Mouse (Mus musculus) midbrain, embryonic 13.5 days (tissue): ENCODE results near the gene Timm50. TPM values are rescaled to one million over a fixed set of nuclear protein-coding genes. Genes with fewer than 3 reads are reported as not detected.

ENCODE experiments used
- ATAC-seq: fragments of 200-750 bp; cut with Nextera tagmentation; 2 replicates; pipeline ENCODE4 v1.8.0; 2017; ENCODE audit warnings: mild to moderate bottlenecking, moderate TSS enrichment, moderate library complexity
- H3K27ac ChIP-seq: fragments of 300-500 bp; sonication (generic); 2 replicates; pipeline ENCODE4 v1.5.1; 2015; ENCODE audit warnings: inconsistent platforms, mild to moderate bottlenecking, moderate library complexity
- H3K27me3 ChIP-seq: fragments of 300-500 bp; sonication (generic); 2 replicates; pipeline ENCODE4 v1.6.1; 2015; ENCODE audit warnings: mild to moderate bottlenecking, inconsistent platforms
- H3K36me3 ChIP-seq: fragments of 300-500 bp; sonication (generic); 2 replicates; pipeline ENCODE4 v1.6.1; 2015; ENCODE audit warnings: mild to moderate bottlenecking, inconsistent platforms
- H3K4me1 ChIP-seq: fragments of 300-500 bp; sonication (generic); replicated peaks from 2 replicates; pipeline ENCODE4 v1.6.1; 2015; ENCODE audit warnings: inconsistent platforms
- H3K4me2 ChIP-seq: fragments of 300-500 bp; sonication (generic); replicated peaks from 2 replicates; pipeline ENCODE4 v1.6.1; 2015; ENCODE audit warnings: moderate library complexity, mild to moderate bottlenecking, inconsistent platforms
- H3K4me3 ChIP-seq: fragments of 300-500 bp; sonication (generic); replicated peaks from 2 replicates; pipeline ENCODE4 v1.5.1; 2015; ENCODE audit warnings: mild to moderate bottlenecking, inconsistent platforms
- H3K9ac ChIP-seq: fragments of 300-500 bp; sonication (generic); replicated peaks from 2 replicates; pipeline ENCODE4 v1.6.1; 2015; ENCODE audit warnings: mild to moderate bottlenecking, inconsistent platforms
- H3K9me3 ChIP-seq: fragments of 300-500 bp; sonication (generic); 2 replicates; pipeline ENCODE4 v1.6.1; 2016; ENCODE audit warnings: mild to moderate bottlenecking, inconsistent platforms
- WGBS: fragments of 180-500 bp; shearing (Covaris S2); methylation state at CpG from one replicate; pipeline ENCODE4 v1.1.7; 2015; 5-methylcytosine and 5-hydroxymethylcytosine counted together
- polyA plus RNA-seq: library from polyadenylated mRNA; unstranded; fragments of >200 nt; fragmentation: Nextera tagmentation; extraction: Ambion mirVana; gene quantifications from 2 replicates; pipeline ENCODE4 v1.2.1, GENCODE M21; 2015

Gene Timm50
- 153 TPM in 2 replicates for polyA plus RNA-seq

- H3K9ac ChIP-seq, result peak within 1 kb of the TSS; percentile 87
- peak within 1 kb of the TSS; percentile 92 for H3K4me2 ChIP-seq
- WGBS, result 1% methylated on average over 44 of the region's 45 CpGs
- H3K4me1 ChIP-seq, result peaks cover 32% of the 10 kb centered on the region
- H3K4me3 ChIP-seq, result peak within 1 kb of the TSS; percentile 85
- H3K27me3 ChIP-seq, result no peaks in the 10 kb centered on the region
- no peaks in the 10 kb centered on the region for H3K9me3 ChIP-seq
- peak within 1 kb of the TSS; percentile 81 for H3K27ac ChIP-seq
- peak; percentile 98 for ATAC-seq
- peaks cover 63% of the 10 kb centered on the region for H3K36me3 ChIP-seq
Measured at GRCm38 (mm10) chr7:28311926-28312543, at the start of gene Timm50. Timm50 (minus strand) TSS chr7:28312072.

GRCm38 (mm10) chr7:28360291-28360690 lies 48.4 kb upstream of the Timm50 start:
- H3K27me3 ChIP-seq, result no peaks in the 10 kb centered on the region
- H3K36me3 ChIP-seq, result peaks cover 63% of the 10 kb centered on the region
- H3K9ac ChIP-seq, result no peak overlapping the region
- no peak overlapping the region for H3K27ac ChIP-seq
- peaks cover 28% of the 10 kb centered on the region for H3K4me1 ChIP-seq
- 98% methylated on average over 6 of the region's 6 CpGs for WGBS
- H3K9me3 ChIP-seq, result no peaks in the 10 kb centered on the region
- H3K4me2 ChIP-seq, result no peak overlapping the region
- H3K4me3 ChIP-seq, result no peak overlapping the region
- no peak for ATAC-seq

GRCm38 (mm10) chr7:28359854-28360253 lies 48.0 kb upstream of the Timm50 start:
- 94% methylated on average over 10 of the region's 10 CpGs for WGBS
- peaks cover 28% of the 10 kb centered on the region for H3K4me1 ChIP-seq

GRCm38 (mm10) chr7:28358431-28358830 lies 46.6 kb upstream of the Timm50 start:
- Histone ChIP-seq H3K27ac (peak overlapping the region; percentile 59), H3K36me3 (peaks cover 64% of the 10 kb centered on the region), H3K4me3 (no peak overlapping the region), H3K4me2 (no peak overlapping the region), H3K9ac (peak overlapping the region; percentile 28; the same call in 1 of the 2 replicates), H3K4me1 (peaks cover 28% of the 10 kb centered on the region), H3K9me3 (no peaks in the 10 kb centered on the region), H3K27me3 (no peaks in the 10 kb centered on the region)
- ATAC-seq, result no peak; the same call in 1 of the 2 replicates
- 44% methylated on average over 7 of the region's 7 CpGs for WGBS

More at GRCm38 (mm10) chr7:28359854-28360253, 48.0 kb upstream of the Timm50 start:
- no peak overlapping the region for H3K4me2 ChIP-seq
- H3K36me3 ChIP-seq, result peaks cover 63% of the 10 kb centered on the region
- no peaks in the 10 kb centered on the region for H3K27me3 ChIP-seq
- H3K4me3 ChIP-seq, result no peak overlapping the region
- ATAC-seq, result no peak
- no peak overlapping the region; the same call in 1 of the 2 replicates for H3K27ac ChIP-seq
- no peaks in the 10 kb centered on the region for H3K9me3 ChIP-seq
- H3K9ac ChIP-seq, result no peak overlapping the region

- no peaks in the 10 kb centered on the region for H3K9me3 ChIP-seq
- WGBS, result 3% methylated on average over 5 of the region's 5 CpGs
- peak overlapping the region; percentile 28; the same call in 1 of the 2 replicates for H3K9ac ChIP-seq
- peak overlapping the region; percentile 7; the same call in 1 of the 2 replicates for H3K4me2 ChIP-seq
- peaks cover 66% of the 10 kb centered on the region for H3K36me3 ChIP-seq
- H3K4me1 ChIP-seq, result peaks cover 28% of the 10 kb centered on the region
- no peaks in the 10 kb centered on the region for H3K27me3 ChIP-seq
- no peak overlapping the region for H3K4me3 ChIP-seq
- H3K27ac ChIP-seq, result peak overlapping the region; percentile 59
- ATAC-seq, result peak; percentile 62
Measured at GRCm38 (mm10) chr7:28357984-28358383, 46.1 kb upstream of the Timm50 start.

GRCm38 (mm10) chr7:28356981-28357380 lies 45.1 kb upstream of the Timm50 start:
- H3K4me3 ChIP-seq, result no peak overlapping the region
- peak overlapping the region; percentile 59 for H3K27ac ChIP-seq
- H3K4me1 ChIP-seq, result peaks cover 31% of the 10 kb centered on the region
- ATAC-seq, result no peak
- 3% methylated on average over 5 of the region's 5 CpGs for WGBS
- no peak overlapping the region for H3K4me2 ChIP-seq
- no peaks in the 10 kb centered on the region for H3K9me3 ChIP-seq
- peak overlapping the region; percentile 40; the same call in 1 of the 2 replicates for H3K9ac ChIP-seq
- H3K36me3 ChIP-seq, result peaks cover 61% of the 10 kb centered on the region
- H3K27me3 ChIP-seq, result no peaks in the 10 kb centered on the region

GRCm38 (mm10) chr7:28355221-28355620 lies 43.3 kb upstream of the Timm50 start:
- Histone ChIP-seq H3K36me3 (peaks cover 44% of the 10 kb centered on the region), H3K4me2 (no peak overlapping the region), H3K4me1 (peaks cover 40% of the 10 kb centered on the region), H3K27me3 (no peaks in the 10 kb centered on the region), H3K27ac (no peak overlapping the region), H3K9ac (no peak overlapping the region), H3K9me3 (no peaks in the 10 kb centered on the region), H3K4me3 (no peak overlapping the region)
- WGBS, result 87% methylated on average over 3 of the region's 3 CpGs
- ATAC-seq, result no peak

GRCm38 (mm10) chr7:28354596-28354995 lies 42.7 kb upstream of the Timm50 start:
- ATAC-seq, result no peak
- no peaks in the 10 kb centered on the region for H3K27me3 ChIP-seq
- peaks cover 46% of the 10 kb centered on the region for H3K4me1 ChIP-seq
- H3K27ac ChIP-seq, result no peak overlapping the region
- H3K36me3 ChIP-seq, result peaks cover 37% of the 10 kb centered on the region
- no peaks in the 10 kb centered on the region for H3K9me3 ChIP-seq
- no peak overlapping the region for H3K4me3 ChIP-seq
- no peak overlapping the region for H3K4me2 ChIP-seq
- WGBS, result 88% methylated on average over 3 of the region's 3 CpGs
- H3K9ac ChIP-seq, result no peak overlapping the region

- Histone ChIP-seq H3K4me2 (no peak overlapping the region), H3K9ac (no peak overlapping the region), H3K4me1 (peaks cover 47% of the 10 kb centered on the region), H3K9me3 (no peaks in the 10 kb centered on the region), H3K36me3 (peaks cover 33% of the 10 kb centered on the region), H3K27me3 (no peaks in the 10 kb centered on the region), H3K27ac (no peak overlapping the region), H3K4me3 (no peak overlapping the region)
- 90% methylated on average over 3 of the region's 3 CpGs for WGBS
- no peak for ATAC-seq
Measured at GRCm38 (mm10) chr7:28354113-28354581, 42.3 kb upstream of the Timm50 start.

GRCm38 (mm10) chr7:28353267-28353666 lies 41.4 kb upstream of the Timm50 start:
- ATAC-seq, result no peak
- no peak overlapping the region for H3K4me3 ChIP-seq
- H3K27me3 ChIP-seq, result no peaks in the 10 kb centered on the region
- H3K36me3 ChIP-seq, result peaks cover 30% of the 10 kb centered on the region
- no peaks in the 10 kb centered on the region for H3K9me3 ChIP-seq
- no peak overlapping the region for H3K9ac ChIP-seq
- WGBS, result 94% methylated on average over 2 of the region's 2 CpGs
- no peak overlapping the region for H3K4me2 ChIP-seq
- peaks cover 39% of the 10 kb centered on the region for H3K4me1 ChIP-seq
- H3K27ac ChIP-seq, result no peak overlapping the region

GRCm38 (mm10) chr7:28351676-28352191 lies 39.9 kb upstream of the Timm50 start:
- Histone ChIP-seq H3K36me3 (peaks cover 30% of the 10 kb centered on the region), H3K9me3 (no peaks in the 10 kb centered on the region), H3K9ac (peak overlapping the region; percentile 96), H3K4me2 (peak overlapping the region; percentile 98), H3K4me3 (peak overlapping the region; percentile 91), H3K27ac (no peak overlapping the region), H3K4me1 (peaks cover 23% of the 10 kb centered on the region), H3K27me3 (no peaks in the 10 kb centered on the region)
- ATAC-seq, result no peak
- WGBS, result 49% methylated on average over 4 of the region's 4 CpGs

GRCm38 (mm10) chr7:28350155-28350883 lies 38.4 kb upstream of the Timm50 start, which contains the start of gene Rps16:
Rps16 (plus strand) TSS chr7:28350652.
- Histone ChIP-seq H3K27me3 (no peaks in the 10 kb centered on the region), H3K9ac (peak within 1 kb of the TSS; percentile 96), H3K4me3 (peak within 1 kb of the TSS; percentile 91), H3K9me3 (no peaks in the 10 kb centered on the region), H3K4me2 (peak within 1 kb of the TSS; percentile 98), H3K27ac (peak within 1 kb of the TSS; percentile 84), H3K4me1 (peaks cover 21% of the 10 kb centered on the region), H3K36me3 (peaks cover 28% of the 10 kb centered on the region)
- WGBS, result 1% methylated on average over 50 of the region's 50 CpGs
- ATAC-seq, result peak; percentile 95
